Mouse (Mus musculus) embryonic fibroblast, embryonic 13.5 days (primary cell): ENCODE measurements around the gene Gm5767. TPM values are rescaled to one million over a fixed set of nuclear protein-coding genes. Genes with fewer than 3 reads are reported as not detected.

Experiments used
- H3K27ac ChIP-seq: 2 replicates; pipeline ENCODE4 v1.5.1; 2012; ENCODE audit warnings: low read length, control low read depth, inconsistent platforms; ENCODE audit not compliant: insufficient read depth
- H3K4me1 ChIP-seq: 2 replicates; pipeline ENCODE4 v1.6.1; 2011; ENCODE audit warnings: low read length; ENCODE audit not compliant: control insufficient read depth, insufficient read depth
- H3K4me3 ChIP-seq: 2 replicates; pipeline ENCODE4 v1.5.1; 2011; ENCODE audit warnings: mild to moderate bottlenecking, control low read depth, low read length; ENCODE audit not compliant: insufficient read depth
- CTCF ChIP-seq: IDR thresholded peaks from 2 replicates; pipeline ENCODE4 v1.5.1; 2011; ENCODE audit warnings: mild to moderate bottlenecking, control low read depth, low read length, moderate library complexity, borderline replicate concordance; ENCODE audit not compliant: insufficient read depth
- POLR2A ChIP-seq: IDR thresholded peaks from 2 replicates; pipeline ENCODE4 v1.6.1; 2011; ENCODE audit warnings: low read depth, mild to moderate bottlenecking, control low read depth, low read length, moderate library complexity
- polyA plus RNA-seq: library from polyadenylated mRNA; stranded (reverse); fragments of >200 nt; gene quantifications from 2 replicates; pipeline ENCODE4 v1.2.4, GENCODE M21; 2011; ENCODE audit warnings: low read depth; ENCODE audit not compliant: missing spikeins, insufficient read length

Gene Gm5767
- polyA plus RNA-seq, 1 experiment, result not detected

DNA sequence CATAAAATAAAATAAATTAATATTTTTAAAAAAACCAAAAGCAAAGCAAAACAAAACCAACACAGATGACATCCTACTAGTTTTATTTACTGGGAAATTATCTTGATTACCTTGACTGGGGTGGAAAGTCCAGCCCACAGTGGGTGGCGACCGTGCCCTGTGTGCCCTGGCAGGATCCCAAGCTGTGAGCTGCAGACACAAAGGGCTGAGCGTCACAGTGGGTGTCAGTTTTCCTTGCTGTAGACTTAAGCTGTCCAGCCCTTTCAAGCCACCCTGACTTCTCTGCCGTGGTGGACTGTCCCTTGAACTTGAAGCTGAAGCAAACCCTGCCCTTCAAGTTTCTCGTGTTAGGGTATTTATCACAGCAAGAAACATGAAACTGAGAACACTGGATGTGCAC is 2.5 kb upstream of the Gm5767 start:
- Histone ChIP-seq H3K27ac (no peak overlapping the region), H3K4me1 (no peaks in the 10 kb centered on the region), H3K4me3 (no peak overlapping the region)
- TF ChIP-seq CTCF, result no peak
- TF ChIP-seq POLR2A, result no peak

- H3K4me1 ChIP-seq, result no peaks in the 10 kb centered on the region
These were observed 1.9 kb upstream of the Gm5767 start for GRCm38 (mm10) chr16:8678676-8679075.

DNA sequence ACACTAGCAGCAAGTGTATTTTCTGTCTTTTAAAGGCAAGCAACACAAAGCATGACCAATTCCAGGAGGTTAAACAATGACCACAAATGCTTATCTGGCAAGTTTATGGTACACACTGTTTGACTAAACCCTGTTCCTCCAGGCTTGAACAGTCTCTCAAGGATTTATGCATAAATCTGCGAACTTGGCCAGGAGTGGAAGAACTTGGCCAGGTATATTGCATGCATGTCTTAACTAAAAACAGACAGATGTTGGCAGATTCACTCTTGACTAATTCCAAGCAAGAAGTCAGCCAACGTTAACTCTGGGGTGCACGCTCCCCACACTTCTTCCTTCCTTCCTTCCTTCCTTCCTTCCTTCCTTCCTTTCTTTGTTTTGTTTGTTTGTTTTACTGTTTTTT is 790 bp upstream of the Gm5767 start:
- no peaks in the 10 kb centered on the region for H3K4me1 ChIP-seq
- no peak overlapping the region for H3K27ac ChIP-seq
- H3K4me3 ChIP-seq, result no peak overlapping the region
- TF ChIP-seq POLR2A, result no peak

More at GRCm38 (mm10) chr16:8678676-8679075, 1.9 kb upstream of the Gm5767 start:
- TF ChIP-seq CTCF, result no peak
- no peak for TF ChIP-seq POLR2A
- Histone ChIP-seq H3K27ac (no peak overlapping the region), H3K4me3 (no peak overlapping the region)

DNA sequence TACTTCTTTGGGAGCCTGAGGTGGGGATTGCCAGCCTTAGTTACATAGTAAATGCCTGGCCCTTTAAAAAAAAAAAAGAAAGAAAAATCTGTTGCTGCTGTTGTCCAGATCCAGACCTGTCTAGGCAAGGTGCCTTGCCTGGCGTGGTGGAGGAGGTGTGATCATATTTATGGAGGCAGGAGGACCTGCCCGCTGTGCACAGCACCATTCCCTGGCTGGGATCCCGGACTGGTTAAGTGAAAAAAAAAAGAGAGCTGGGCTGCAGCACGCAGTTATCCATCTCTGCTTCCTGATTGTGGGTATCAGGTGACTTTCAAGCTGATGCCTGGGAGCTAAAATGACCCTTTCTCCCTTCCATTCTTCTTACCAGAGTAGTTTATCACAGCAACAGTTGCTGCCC is 4.5 kb downstream of the Gm5767 start:
- Histone ChIP-seq H3K27ac (no peak overlapping the region), H3K4me3 (no peak overlapping the region), H3K4me1 (no peaks in the 10 kb centered on the region)
- no peak for TF ChIP-seq POLR2A

GRCm38 (mm10) chr16:8686121-8686870 is 5.7 kb downstream of the Gm5767 start:
- Histone ChIP-seq H3K27ac (no peak overlapping the region), H3K4me1 (no peaks in the 10 kb centered on the region)
- TF ChIP-seq CTCF (peak; percentile 59; the same call in 1 of the 2 replicates), POLR2A (no peak)

DNA sequence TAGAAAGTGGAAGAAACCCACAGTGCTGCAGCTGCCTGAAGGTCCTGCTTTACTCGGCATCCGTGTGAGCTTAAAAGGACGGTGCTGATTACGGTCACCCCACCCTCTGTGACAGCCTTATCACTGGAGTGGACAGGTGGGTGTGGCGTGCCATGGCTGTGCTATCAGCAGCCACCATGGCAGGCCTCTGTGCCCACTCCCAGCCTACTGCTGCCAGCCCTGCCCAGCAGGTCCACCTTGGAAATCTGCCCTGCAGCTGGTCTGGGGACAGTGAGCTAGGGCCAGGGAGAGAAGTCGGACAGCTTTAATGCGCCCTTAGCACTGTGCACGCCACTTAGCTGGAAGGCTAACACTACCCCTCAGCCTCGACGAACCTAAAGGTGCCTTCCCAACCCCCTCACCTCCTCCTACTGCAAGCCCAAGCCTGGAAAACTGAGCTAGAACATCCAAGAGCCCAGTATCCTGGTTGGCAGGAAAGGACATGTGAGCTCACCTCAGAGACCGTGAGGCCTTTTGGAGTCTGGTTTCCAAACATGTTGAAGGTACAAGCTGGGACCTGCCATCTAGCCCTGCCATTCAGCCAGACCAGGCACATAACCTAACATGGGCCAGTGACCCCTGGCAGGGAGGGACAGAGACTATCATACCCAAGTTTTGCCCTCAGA is 6.4 kb downstream of the Gm5767 start:
- H3K27ac ChIP-seq, result no peak overlapping the region
- no peak overlapping the region for H3K4me3 ChIP-seq
- no peaks in the 10 kb centered on the region for H3K4me1 ChIP-seq
- TF ChIP-seq CTCF (no peak), POLR2A (no peak)

More at GRCm38 (mm10) chr16:8686121-8686870, 5.7 kb downstream of the Gm5767 start:
- no peak overlapping the region for H3K4me3 ChIP-seq

GRCm38 (mm10) chr16:8687559-8688112 is 7.1 kb downstream of the Gm5767 start:
- H3K4me3 ChIP-seq, result no peak overlapping the region
- no peak overlapping the region for H3K27ac ChIP-seq
- TF ChIP-seq POLR2A, result no peak
- TF ChIP-seq CTCF, result no peak
- H3K4me1 ChIP-seq, result no peaks in the 10 kb centered on the region

GRCm38 (mm10) chr16:8689979-8690656 is 9.5 kb downstream of the Gm5767 start:
- no peak overlapping the region for H3K27ac ChIP-seq

GRCm38 (mm10) chr16:8691206-8691605 is 10.6 kb downstream of the Gm5767 start:
- no peak for TF ChIP-seq POLR2A
- no peak for TF ChIP-seq CTCF
- H3K4me3 ChIP-seq, result no peak overlapping the region
- H3K4me1 ChIP-seq, result no peaks in the 10 kb centered on the region
- no peak overlapping the region for H3K27ac ChIP-seq

More at GRCm38 (mm10) chr16:8689979-8690656, 9.5 kb downstream of the Gm5767 start:
- no peak overlapping the region for H3K4me3 ChIP-seq
- TF ChIP-seq CTCF (no peak), POLR2A (no peak)
- no peaks in the 10 kb centered on the region for H3K4me1 ChIP-seq
